Comparison of ENCODE assay signal across 8 mouse cellular contexts in genomic region chr4:62634054-62634591, GRCm38 (mm10).
DNase-seq lines count a peak whose midpoint lies in the region; ATAC-seq and TF ChIP-seq lines count a peak whose summit lies in the region.

No protein-coding gene starts in this region.

- no peaks in the 10 kb centered on the region for H3K27me3 ChIP-seq in kidney, adult 2 months (replicated peaks; ENCODE audit: control insufficient read depth, insufficient read depth, low read length)
- H3K27me3 ChIP-seq in liver, postnatal 0 days (ENCODE audit: insufficient read depth, low read length): no peaks in the 10 kb centered on the region
- H3K27me3 ChIP-seq in stomach, postnatal 0 days (ENCODE audit: control insufficient read depth, insufficient read depth, low read length): no peaks in the 10 kb centered on the region

- 52% methylated on average over 13 of the region's 13 CpGs for WGBS in kidney, adult 2 months
- 29% methylated on average over 9 of the region's 13 CpGs for WGBS in liver, postnatal 0 days (ENCODE audit: insufficient replicate concordance)
- 38% methylated on average over 13 of the region's 13 CpGs for WGBS in stomach, postnatal 0 days

- TF ChIP-seq CTCF in kidney, adult 2 months (conservative IDR thresholded peaks at IDR 0.05; ENCODE audit: insufficient read depth, insufficient read length, low read depth, low read length): no peak
- TF ChIP-seq CTCF in liver, postnatal 0 days (IDR thresholded peaks at IDR 0.05; ENCODE audit: low read depth): no peak
- no peak for TF ChIP-seq CTCF in stomach, postnatal 0 days (IDR thresholded peaks at IDR 0.05; ENCODE audit: low read depth)

- peak; percentile 61 for ATAC-seq in liver, postnatal 0 days
- no peak for ATAC-seq in stomach, postnatal 0 days (ENCODE audit: low FRiP score, low TSS enrichment)

- no peak for TF ChIP-seq EP300 in liver, postnatal 0 days (IDR thresholded peaks at IDR 0.05; ENCODE audit: low read depth)
- TF ChIP-seq EP300 in stomach, postnatal 0 days (optimal IDR thresholded peaks at IDR 0.05): no peak

- H3K4me2 ChIP-seq in liver, postnatal 0 days (ENCODE audit: low read depth, low read length): peak overlapping the region; percentile 32; the same call in 1 of the 2 replicates
- H3K4me2 ChIP-seq in stomach, postnatal 0 days (replicated peaks; ENCODE audit: low read depth): no peak overlapping the region

- TF ChIP-seq POLR2A in kidney, adult 2 months (IDR thresholded peaks at IDR 0.05; ENCODE audit: low read depth, low read length): no peak

- H3K27ac ChIP-seq in kidney, adult 2 months (ENCODE audit: insufficient read depth, low read depth, low read length): peak overlapping the region; percentile 11; the same call in 1 of the 2 replicates
- H3K27ac ChIP-seq in liver, postnatal 0 days (ENCODE audit: low read depth): peak overlapping the region; percentile 34
- peak overlapping the region; percentile 35; the same call in 1 of the 2 replicates for H3K27ac ChIP-seq in stomach, postnatal 0 days (replicated peaks)

- peak; percentile 56 for DNase-seq in kidney, adult 2 months
- DNase-seq in kidney, adult 18-20 months: no peak
- peak; percentile 64 for DNase-seq in heart, postnatal 10 days
- peak; percentile 39 for DNase-seq in liver, postnatal 0 days
- no peak for DNase-seq in stomach, postnatal 0 days (ENCODE audit: low spot score)
- DNase-seq in layer of hippocampus, adult 8-10 months (ENCODE audit: low spot score in 2 of 2): no peak
- no peak for DNase-seq in gastrocnemius, adult 8-10 months (ENCODE audit: low spot score in 2 of 2)
- no peak for DNase-seq in layer of hippocampus, postnatal 10 days (ENCODE audit: low spot score in 2 of 2)

- no peak overlapping the region for H3K4me3 ChIP-seq in kidney, adult 2 months (ENCODE audit: insufficient read depth, low read depth, low read length)
- H3K4me3 ChIP-seq in liver, postnatal 0 days (ENCODE audit: low read depth, low read length): no peak overlapping the region
- no peak overlapping the region for H3K4me3 ChIP-seq in stomach, postnatal 0 days (ENCODE audit: low read depth, low read length)

- no peak overlapping the region; the same call in 1 of the 2 replicates for H3K9ac ChIP-seq in liver, postnatal 0 days (replicated peaks)
- H3K9ac ChIP-seq in stomach, postnatal 0 days (ENCODE audit: low read length): no peak overlapping the region

- H3K36me3 ChIP-seq in kidney, adult 2 months (ENCODE audit: control insufficient read depth, insufficient read depth, low read length): no peaks in the 10 kb centered on the region
- H3K36me3 ChIP-seq in liver, postnatal 0 days (replicated peaks; ENCODE audit: insufficient read depth, low read length): no peaks in the 10 kb centered on the region
- no peaks in the 10 kb centered on the region; the same call in 1 of the 2 replicates for H3K36me3 ChIP-seq in stomach, postnatal 0 days (ENCODE audit: control insufficient read depth, insufficient read depth, low read length)

- peaks cover 11% of the 10 kb centered on the region; the same call in 1 of the 2 replicates for H3K4me1 ChIP-seq in kidney, adult 2 months (ENCODE audit: control insufficient read depth, insufficient read depth, low read length)
- peaks cover 16% of the 10 kb centered on the region for H3K4me1 ChIP-seq in liver, postnatal 0 days (ENCODE audit: insufficient read depth)
- peaks cover 4% of the 10 kb centered on the region; the same call in 1 of the 2 replicates for H3K4me1 ChIP-seq in stomach, postnatal 0 days (replicated peaks; ENCODE audit: control insufficient read depth, insufficient read depth)

- intact Hi-C loops in heart, postnatal 10 days (cut with DNase I): no loop called here

- H3K9me3 ChIP-seq in liver, postnatal 0 days (ENCODE audit: low read length): no peaks in the 10 kb centered on the region
- H3K9me3 ChIP-seq in stomach, postnatal 0 days (ENCODE audit: control insufficient read depth, low read length): no peaks in the 10 kb centered on the region

Comparison
In these comparisons a context has a peak if more than half of its experiments do, and no peak if none do; other contexts are left out.
1. DNase-seq: peak in kidney, adult 2 months (single experiment), heart, postnatal 10 days (2 of 2) and liver, postnatal 0 days (single experiment); none in kidney, adult 18-20 months (single experiment), stomach, postnatal 0 days (single experiment), layer of hippocampus, adult 8-10 months (0 of 2), gastrocnemius, adult 8-10 months (0 of 2) and layer of hippocampus, postnatal 10 days (0 of 2).
2. Peak in every context shown above with its lines, with median percentiles within 50 percentile points of each other: H3K27ac ChIP-seq.